Mouse (Mus musculus) neutrophil, adult 83 days (primary cell): ENCODE measurements around the gene Yrdc. TPM values are rescaled to one million over a fixed set of nuclear protein-coding genes. Genes with fewer than 3 reads are reported as not detected.

ENCODE experiments used
- total RNA-seq, 2 experiments: library from RNA; stranded (reverse); gene quantifications; one replicate each; pipeline ENCODE4 v1.2.4; 2023

Gene Yrdc
- total RNA-seq: 10 to 100 TPM; 37.5 to 40.6 TPM

DNA sequence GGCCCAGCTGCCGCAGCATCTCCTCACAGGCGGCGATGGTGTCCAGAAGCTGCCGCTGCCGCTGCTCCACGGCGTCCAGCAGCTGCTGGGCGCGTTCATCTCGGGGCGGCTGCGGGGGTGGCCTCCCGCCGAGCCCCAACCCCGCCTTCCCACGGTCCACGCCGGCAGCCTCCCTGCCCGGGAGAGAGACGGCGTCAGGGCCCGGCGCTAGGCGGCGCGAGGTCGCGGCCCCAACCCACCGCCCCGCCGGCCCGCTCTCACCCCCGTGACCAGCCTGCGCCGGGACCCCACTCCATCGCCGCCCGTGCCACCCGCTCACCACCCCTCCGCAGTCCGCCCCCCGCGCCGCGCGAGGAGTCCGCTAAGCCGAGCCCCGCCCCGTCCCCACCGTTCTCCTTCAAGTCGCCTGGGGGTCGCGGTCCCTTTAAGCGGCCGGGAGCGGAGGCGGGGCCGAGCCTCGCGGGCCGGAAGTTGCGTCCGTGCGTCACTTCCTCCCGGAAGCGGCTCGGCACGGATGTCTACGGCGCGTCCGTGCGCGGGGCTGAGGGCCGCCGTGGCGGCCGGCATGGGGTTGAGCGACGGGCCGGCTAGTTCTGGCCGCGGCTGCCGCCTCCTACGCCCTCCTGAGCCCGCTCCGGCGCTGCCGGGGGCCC lies at the start of gene Yrdc:
TSS of gene Yrdc (plus strand) at position 419 of the 653 bp plus-strand sequence.

DNA sequence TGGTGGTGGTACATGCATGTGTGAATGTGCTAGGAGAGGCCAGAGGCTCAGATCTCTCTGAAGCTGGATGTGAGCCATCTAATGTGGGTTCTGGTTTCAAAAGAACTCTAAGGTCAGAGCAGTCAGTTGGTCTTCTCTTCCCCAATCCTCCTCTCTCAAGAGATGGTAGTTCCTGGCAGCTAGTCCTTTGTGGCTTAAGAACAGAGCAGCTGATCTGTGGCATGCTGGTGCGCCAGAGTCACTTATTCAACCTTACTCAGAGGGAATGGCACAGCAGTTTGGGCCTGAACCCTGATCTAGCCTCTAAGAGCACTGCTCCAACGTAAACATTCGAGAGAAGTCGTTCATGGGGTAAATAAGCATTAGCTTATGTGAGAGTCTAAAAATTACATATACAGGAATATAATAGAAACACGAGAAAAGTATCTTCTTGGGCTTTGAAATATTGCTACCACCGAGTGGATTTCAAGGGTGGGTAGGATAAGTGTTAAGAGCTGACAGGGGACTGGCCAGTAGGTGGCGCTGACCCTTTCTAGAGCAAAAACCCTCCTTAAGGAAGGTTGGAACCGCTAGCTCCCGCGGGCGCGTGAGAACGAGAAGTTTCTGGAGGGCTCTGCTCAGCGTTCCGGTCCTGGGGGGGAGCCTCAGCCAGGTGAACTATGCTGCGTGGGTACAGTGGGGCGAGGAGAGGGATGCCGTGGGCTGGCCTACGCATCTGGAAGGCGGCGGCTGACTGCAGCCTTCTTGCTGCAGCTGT lies 48.7 kb upstream of the Yrdc start, which contains the start of gene Mtf1:
TSS of gene Mtf1 (plus strand) at position 553 of the 757 bp plus-strand sequence.

DNA sequence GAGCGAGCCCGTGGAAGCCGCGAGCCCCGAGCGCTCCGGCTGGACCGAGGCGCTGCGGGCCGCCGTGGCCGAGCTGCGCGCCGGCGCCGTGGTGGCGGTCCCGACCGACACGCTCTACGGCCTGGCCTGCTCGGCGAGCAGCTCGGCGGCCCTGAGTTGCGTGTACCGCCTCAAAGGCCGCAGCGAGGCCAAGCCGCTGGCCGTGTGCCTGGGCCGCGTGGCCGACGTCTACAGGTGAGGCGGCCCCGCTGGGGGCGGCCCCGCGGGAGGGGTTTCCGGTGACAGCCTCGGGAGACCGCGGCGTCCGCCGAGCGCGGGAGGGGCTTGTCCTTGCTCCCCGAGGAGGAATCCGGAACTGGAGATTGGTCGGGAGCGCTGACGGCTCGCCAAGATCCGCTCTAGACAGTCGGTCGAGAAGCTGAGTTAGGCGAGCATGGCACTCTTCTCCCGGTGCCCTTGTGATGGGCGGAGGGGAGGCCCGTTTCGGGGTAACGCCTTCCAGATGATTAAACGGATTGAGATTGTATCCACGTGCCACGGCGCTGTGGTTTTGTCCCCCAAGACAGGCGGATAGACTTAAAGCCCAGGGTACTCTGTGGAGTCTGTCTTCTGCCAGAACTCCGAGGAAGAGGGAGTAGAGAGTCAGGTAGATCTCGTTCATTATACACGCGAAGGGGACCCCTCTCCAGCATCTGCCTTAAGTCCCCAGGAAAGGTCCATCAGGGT lies 617 bp downstream of the Yrdc start, which contains the start of gene 1110065P20Rik:
TSS of gene 1110065P20Rik (minus strand) at position 264 of the 726 bp plus-strand sequence.

DNA sequence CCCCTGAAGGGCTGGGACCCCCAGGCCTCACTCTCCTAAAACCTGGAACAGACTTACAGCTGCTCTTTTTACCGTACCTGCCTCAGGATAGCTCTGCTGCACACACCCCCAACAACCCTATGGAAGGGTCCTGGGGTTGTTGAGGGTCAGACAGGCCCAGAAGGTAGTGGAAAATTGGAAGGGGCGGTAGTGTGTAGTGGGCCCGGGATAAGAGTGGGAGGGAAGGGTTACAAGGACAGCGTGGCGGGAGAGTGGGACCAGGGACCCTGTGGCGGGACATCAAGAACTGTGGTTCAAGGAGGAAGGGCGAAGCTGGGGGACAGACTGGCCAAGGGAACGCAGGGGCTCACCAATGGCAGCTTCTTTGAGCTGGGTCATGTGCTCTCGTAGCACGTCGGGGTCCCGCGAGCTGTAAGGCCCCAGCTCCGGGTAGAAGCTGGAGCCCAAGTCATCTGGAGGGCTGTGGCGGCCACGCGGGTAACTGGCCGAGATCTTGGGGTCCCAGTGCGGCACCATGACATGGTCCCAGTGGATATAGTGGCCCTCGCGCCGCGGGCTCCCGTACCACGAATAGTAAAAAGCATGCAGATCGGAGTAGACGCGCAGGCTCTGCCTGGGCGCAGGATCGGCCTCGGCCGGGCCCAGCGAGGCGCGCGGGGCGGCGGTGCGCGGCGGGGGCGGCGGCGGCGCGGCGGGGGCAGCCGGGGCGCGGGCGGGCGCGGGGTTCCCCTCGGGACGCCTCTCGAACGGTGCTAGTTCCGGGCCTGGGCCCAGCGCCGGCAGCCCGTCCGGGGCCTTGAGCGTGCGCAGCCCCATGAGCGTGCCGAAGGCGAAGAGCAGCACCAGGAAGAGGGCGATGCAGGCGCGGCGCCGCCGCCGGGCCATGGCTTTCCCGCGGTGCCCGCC lies 11.1 kb downstream of the Yrdc start, which contains the start of gene Maneal:
TSS of gene Maneal (minus strand) at position 889 of the 906 bp plus-strand sequence.

DNA sequence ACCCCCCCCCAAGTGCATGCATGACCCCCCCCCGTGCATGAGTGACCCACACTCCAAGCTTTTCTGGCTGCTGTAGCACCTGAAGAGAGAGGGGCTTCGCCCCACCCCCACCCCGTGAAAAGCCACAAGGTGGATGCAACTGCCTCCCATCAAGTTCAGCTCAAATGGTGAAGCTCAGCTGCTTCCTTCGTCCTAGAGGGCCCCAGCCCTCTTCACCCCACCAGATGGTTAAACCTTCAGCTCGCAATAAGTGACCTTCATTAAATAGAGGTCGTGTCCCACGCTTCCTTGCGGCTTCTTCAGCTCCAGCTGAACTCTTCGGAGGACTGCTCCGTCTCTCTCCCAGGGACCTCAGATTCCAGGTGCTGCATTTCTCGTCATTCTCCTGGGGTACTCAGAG lies 30.1 kb downstream of the Yrdc start, which contains the start of gene Epha10:
TSS of gene Epha10 (plus strand) at position 301 of the 400 bp plus-strand sequence.

Other genes starting within 250 kb of the Yrdc start
- gene 3100002H09Rik, start 239.9 kb upstream of the Yrdc start, total RNA-seq: not detected
- not detected for gene Pou3f1, start 193.9 kb upstream of the Yrdc start, total RNA-seq
- 10 to 100 TPM; 12.2 to 13.3 TPM for gene Utp11, start 157.1 kb upstream of the Yrdc start, total RNA-seq
- gene Fhl3, start 150.0 kb upstream of the Yrdc start, total RNA-seq: 10 to 100 TPM; 26.8 to 31.2 TPM
- 10 to 100 TPM; 30.3 to 30.9 TPM for gene Sf3a3, start 135.9 kb upstream of the Yrdc start, total RNA-seq
- 10 to 100 TPM; 52.4 to 63.8 TPM for gene Inpp5b, start 108.8 kb upstream of the Yrdc start, total RNA-seq
- 10 to 100 TPM; 45.3 to 53.3 TPM for gene Mtf1, start 48.6 kb upstream of the Yrdc start, total RNA-seq
- gene 1110065P20Rik, start 517 bp downstream of the Yrdc start, total RNA-seq: 10 to 100 TPM in 1 of 2 experiments, 1 to 10 TPM in 1; 8.4 to 12.8 TPM
- gene Maneal, start 11.5 kb downstream of the Yrdc start, total RNA-seq: not detected
- under 1 TPM in 1 of 2 experiments, not detected in 1; 0.09 TPM for gene Epha10, start 30.2 kb downstream of the Yrdc start, total RNA-seq
- 1 to 10 TPM; 7.6 to 8.3 TPM for gene 9930104L06Rik, start 86.4 kb downstream of the Yrdc start, total RNA-seq
- gene Cdca8, start 88.6 kb downstream of the Yrdc start, total RNA-seq: 10 to 100 TPM; 70.3 to 91.2 TPM
- gene Rspo1, start 135.8 kb downstream of the Yrdc start, total RNA-seq: 1 to 10 TPM; 1.9 to 3.3 TPM
- 10 to 100 TPM; 35.6 to 41.2 TPM for gene Gnl2, start 165.9 kb downstream of the Yrdc start, total RNA-seq
- gene Dnali1, start 215.0 kb downstream of the Yrdc start, total RNA-seq: not detected
- 10 to 100 TPM; 26.3 to 29.2 TPM for gene Snip1, start 216.0 kb downstream of the Yrdc start, total RNA-seq
- gene Meaf6, start 234.5 kb downstream of the Yrdc start, total RNA-seq: 10 to 100 TPM; 19.7 to 28.0 TPM